Mouse (Mus musculus): Measurements from ENCODE around the gene Bax. TPM values are rescaled to one million over a fixed set of nuclear protein-coding genes. Genes with fewer than 3 reads are reported as not detected.
A peak's percentile ranks its signal among the peaks of the same experiment; 100 is the strongest.
"Not testable (repeated sequence)": the region's sequence is repeated elsewhere in the genome, so short reads cannot be mapped to it uniquely, and the experiment has no call there.

The Bax gene
- total and polyA plus RNA-seq, 3 experiments, result 195 to 273 (median 233) TPM

DNA sequence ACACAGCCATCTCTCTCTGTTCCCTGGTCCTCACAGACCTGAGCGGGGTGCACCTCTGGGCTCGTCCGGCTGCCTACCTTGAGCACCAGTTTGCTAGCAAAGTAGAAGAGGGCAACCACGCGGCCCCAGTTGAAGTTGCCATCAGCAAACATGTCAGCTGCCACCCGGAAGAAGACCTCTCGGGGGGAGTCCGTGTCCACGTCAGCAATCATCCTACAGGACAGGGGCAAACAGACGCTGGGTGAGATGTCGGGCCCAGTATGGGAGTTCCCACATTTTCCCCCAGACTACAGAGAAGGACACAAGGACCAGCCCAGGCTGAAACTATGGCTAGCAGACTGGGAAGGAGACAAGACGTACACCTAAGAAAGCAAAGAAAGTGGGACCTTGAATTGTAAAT, 1.6 kb downstream of the Bax start:
- H3K4me3 ChIP-seq (replicated peaks in 1 of 3; ENCODE audit: low read depth in 2 of 3, low read length in 2 of 3, poor library complexity in 1 of 3), result peak overlapping the region; percentile 73 to 81 (median 77)
- peak overlapping the region; percentile 78 for H3K4me2 ChIP-seq (ENCODE audit: insufficient read depth, low read depth, poor library complexity, severe bottlenecking)
- H3K4me1 ChIP-seq (ENCODE audit: control insufficient read depth in 1 of 2, insufficient read depth in 2 of 2), result peaks cover 16 to 39% of the 10 kb centered on the region in 2 experiments
- dilution Hi-C loops (cut with MboI; ENCODE audit: extremely low pct_ligation_motif_present, extremely low pct_unique_long_range_greater_than_20kb, low sequenced_read_pairs) (no loop called here), in situ Hi-C loops (cut with MboI; ENCODE audit: low pct_ligation_motif_present, low pct_unique_long_range_greater_than_20kb, low sequenced_read_pairs) (loop anchor here (5.0 to 10.0 kb wide), 2 partner anchors 97 to 220 kb away; partner anchors contain the start of gene Ntn5)
- peak overlapping the region; percentile 40; the same call in 1 of the 2 replicates for H3K27ac ChIP-seq (ENCODE audit: insufficient read depth, low read depth)
- peaks cover 30% of the 10 kb centered on the region for H3K79me2 ChIP-seq (replicated peaks; ENCODE audit: control insufficient read depth, extremely low read depth, insufficient read depth, poor library complexity, severe bottlenecking)
- DNase-seq (ENCODE audit: extremely low read depth), result no peak
- no peaks in the 10 kb centered on the region for H3K27me3 ChIP-seq (replicated peaks)
- peaks cover 24 to 39% of the 10 kb centered on the region in 2 experiments for H3K36me3 ChIP-seq (replicated peaks in 1 of 2; ENCODE audit: control insufficient read depth in 1 of 2, insufficient read depth in 1 of 2, low read length in 1 of 2)
- peaks cover 3% of the 10 kb centered on the region for H3K9me3 ChIP-seq (replicated peaks; ENCODE audit: low read length)
- peak overlapping the region; percentile 81 for H3K9ac ChIP-seq (ENCODE audit: insufficient read depth, low read depth)
- TF ChIP-seq NRF1 (IDR thresholded peaks at IDR 0.05; ENCODE audit: low read depth, low read length), result 0 out of 2 replicates have a peak, but pooled peaks have one; percentile 6
- TF ChIP-seq CHD1 (IDR thresholded peaks at IDR 0.05; ENCODE audit: low read depth, low read length), result peak; percentile 84
- TF ChIP-seq NELFE (IDR thresholded peaks at IDR 0.05; ENCODE audit: low read depth, low read length), result peak; percentile 23; the same call in 1 of the 2 replicates
- peak; percentile 56 for TF ChIP-seq HCFC1 (IDR thresholded peaks at IDR 0.05; ENCODE audit: low read depth, low read length)
- TF ChIP-seq ZKSCAN1 (IDR thresholded peaks at IDR 0.05; ENCODE audit: borderline replicate concordance, low read depth, low read length), result no peak
- TF ChIP-seq CHD2 (IDR thresholded peaks at IDR 0.05; ENCODE audit: low read length), result no peak
- peak; percentile 1; the same call in 1 of the 2 replicates for TF ChIP-seq ZMIZ1 (IDR thresholded peaks at IDR 0.05; ENCODE audit: low read depth, low read length)
- TF ChIP-seq UBTF (IDR thresholded peaks at IDR 0.05; ENCODE audit: low read depth, low read length), result peak; percentile 19; the same call in 1 of the 2 replicates
- peak; percentile 78 for TF ChIP-seq ELF1 (IDR thresholded peaks at IDR 0.05; ENCODE audit: low read depth, low read length)

GRCm38 (mm10) chr7:45463987-45464778, 2.5 kb downstream of the Bax start:
- TF ChIP-seq BHLHE40 (IDR thresholded peaks at IDR 0.05; ENCODE audit: low read depth, low read length) (no peak), SMC3 (IDR thresholded peaks at IDR 0.05; ENCODE audit: low read depth, low read length) (no peak), UBTF (IDR thresholded peaks at IDR 0.05; ENCODE audit: low read depth, low read length) (no peak), RAD21 (IDR thresholded peaks at IDR 0.05; ENCODE audit: low read depth, low read length) (no peak), ZMIZ1 (IDR thresholded peaks at IDR 0.05; ENCODE audit: low read depth, low read length) (no peak), RCOR1 (conservative IDR thresholded peaks at IDR 0.05; ENCODE audit: low read depth, low read length) (no peak)
- Histone ChIP-seq H3K36me3 (replicated peaks in 1 of 2; ENCODE audit: control insufficient read depth in 1 of 2, insufficient read depth in 1 of 2, low read length in 1 of 2) (peaks cover 24 to 39% of the 10 kb centered on the region in 2 experiments), H3K27ac (ENCODE audit: insufficient read depth, low read depth) (no peak overlapping the region), H3K9ac (ENCODE audit: insufficient read depth, low read depth) (peak overlapping the region; percentile 81), H3K79me2 (replicated peaks; ENCODE audit: control insufficient read depth, extremely low read depth, insufficient read depth, poor library complexity, severe bottlenecking) (peaks cover 32% of the 10 kb centered on the region), H3K27me3 (replicated peaks) (no peaks in the 10 kb centered on the region), H3K9me3 (replicated peaks; ENCODE audit: low read length) (peaks cover 2% of the 10 kb centered on the region), H3K4me1 (ENCODE audit: control insufficient read depth in 1 of 2, insufficient read depth in 2 of 2) (peaks cover 16 to 41% of the 10 kb centered on the region in 2 experiments), H3K4me3 (replicated peaks in 1 of 3; ENCODE audit: low read depth in 2 of 3, low read length in 2 of 3, poor library complexity in 1 of 3) (peak overlapping the region in 2 of 3 experiments; percentile 77 to 81), H3K4me2 (ENCODE audit: insufficient read depth, low read depth, poor library complexity, severe bottlenecking) (peak overlapping the region; percentile 78)
- in situ Hi-C loops (cut with MboI; ENCODE audit: low pct_ligation_motif_present, low pct_unique_long_range_greater_than_20kb, low sequenced_read_pairs) (loop anchor here (10.0 kb wide), 1 partner anchor 221 kb away; the partner anchor contains the start of gene Ntn5), dilution Hi-C loops (cut with MboI; ENCODE audit: extremely low pct_ligation_motif_present, extremely low pct_unique_long_range_greater_than_20kb, low sequenced_read_pairs) (no loop called here)
- DNase-seq (ENCODE audit: extremely low read depth), result no peak

DNA sequence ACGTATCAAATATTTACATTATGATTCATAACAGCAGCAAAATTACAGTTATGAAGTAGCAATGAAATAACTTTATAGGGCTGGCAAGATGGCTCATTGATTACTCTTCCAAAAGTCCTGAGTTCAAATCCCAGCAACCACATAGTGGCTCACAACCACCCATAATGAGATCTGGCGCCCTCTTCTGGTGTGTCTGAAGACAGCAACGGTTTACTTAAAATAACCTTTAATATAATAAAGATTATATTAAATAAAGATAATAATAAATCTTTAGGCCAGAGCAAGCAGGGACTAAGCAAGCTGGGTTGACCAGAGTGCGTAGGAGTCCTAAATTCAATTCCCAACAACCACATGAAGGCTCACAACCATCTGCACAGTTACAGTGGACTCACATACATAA, 3.8 kb downstream of the Bax start:
- H3K79me2 ChIP-seq (replicated peaks; ENCODE audit: control insufficient read depth, extremely low read depth, insufficient read depth, poor library complexity, severe bottlenecking), result peaks cover 43% of the 10 kb centered on the region
- in situ Hi-C loops (cut with MboI; ENCODE audit: low pct_ligation_motif_present, low pct_unique_long_range_greater_than_20kb, low sequenced_read_pairs), result loop anchor here (10.0 kb wide), 1 partner anchor 222 kb away; the partner anchor contains the start of gene Ntn5
- dilution Hi-C loops (cut with MboI; ENCODE audit: extremely low pct_ligation_motif_present, extremely low pct_unique_long_range_greater_than_20kb, low sequenced_read_pairs); DNase-seq (ENCODE audit: extremely low read depth); H3K27me3 ChIP-seq (replicated peaks); H3K9me3 ChIP-seq (replicated peaks; ENCODE audit: low read length); H3K4me2 ChIP-seq (ENCODE audit: insufficient read depth, low read depth, poor library complexity, severe bottlenecking); H3K9ac ChIP-seq (ENCODE audit: insufficient read depth, low read depth); H3K27ac ChIP-seq (ENCODE audit: insufficient read depth, low read depth); H3K4me3 ChIP-seq (replicated peaks in 1 of 3; ENCODE audit: low read depth in 2 of 3, low read length in 2 of 3, poor library complexity in 1 of 3): not testable (repeated sequence)
- H3K36me3 ChIP-seq (replicated peaks in 1 of 2; ENCODE audit: control insufficient read depth in 1 of 2, insufficient read depth in 1 of 2, low read length in 1 of 2), result peaks cover 33 to 49% of the 10 kb centered on the region in 2 experiments
- peaks cover 16 to 41% of the 10 kb centered on the region in 2 experiments for H3K4me1 ChIP-seq (ENCODE audit: control insufficient read depth in 1 of 2, insufficient read depth in 2 of 2)
